Mouse (Mus musculus): ENCODE measurements around the gene Mreg.

Mreg gene

GRCm38 (mm10) chr1:72188142-72188738 is 23.9 kb downstream of the Mreg start:
- no peak for DNase-seq

- no peak for DNase-seq
These were observed 24.6 kb downstream of the Mreg start for GRCm38 (mm10) chr1:72187486-72187885.

- DNase-seq = no peak
These were observed 26.0 kb downstream of the Mreg start for GRCm38 (mm10) chr1:72186151-72186550.

GRCm38 (mm10) chr1:72183554-72183953 is 28.6 kb downstream of the Mreg start:
- no peak for DNase-seq

- no peak for DNase-seq
These were observed 29.1 kb downstream of the Mreg start for GRCm38 (mm10) chr1:72182930-72183499.

GRCm38 (mm10) chr1:72179947-72180346 is 32.2 kb downstream of the Mreg start:
- DNase-seq = no peak

- no peak for DNase-seq
These were observed 35.9 kb downstream of the Mreg start for GRCm38 (mm10) chr1:72176239-72176638.

- DNase-seq = no peak
These were observed 37.9 kb downstream of the Mreg start for GRCm38 (mm10) chr1:72174183-72174582.

- DNase-seq = no peak
These were observed 38.6 kb downstream of the Mreg start for GRCm38 (mm10) chr1:72173402-72174051.

GRCm38 (mm10) chr1:72172788-72173187 is 39.3 kb downstream of the Mreg start:
- DNase-seq = no peak

GRCm38 (mm10) chr1:72171001-72171860 is 40.9 kb downstream of the Mreg start:
- peak; percentile 36 for DNase-seq

- DNase-seq = no peak
These were observed 45.1 kb downstream of the Mreg start for GRCm38 (mm10) chr1:72167024-72167423.

- no peak for DNase-seq
These were observed 45.7 kb downstream of the Mreg start for GRCm38 (mm10) chr1:72166468-72166814.

GRCm38 (mm10) chr1:72165723-72166467 is 46.2 kb downstream of the Mreg start:
- DNase-seq = no peak

- no peak for DNase-seq
These were observed 51.8 kb downstream of the Mreg start for GRCm38 (mm10) chr1:72160321-72160720.

GRCm38 (mm10) chr1:72145041-72145440 is 67.1 kb downstream of the Mreg start:
- no peak for DNase-seq

GRCm38 (mm10) chr1:72144426-72144825 is 67.7 kb downstream of the Mreg start:
- DNase-seq = no peak

- peak; percentile 28 for DNase-seq
These were observed 70.1 kb downstream of the Mreg start for GRCm38 (mm10) chr1:72141893-72142480.

- no peak for DNase-seq
These were observed 76.0 kb downstream of the Mreg start for GRCm38 (mm10) chr1:72136101-72136500.

- DNase-seq = no peak
These were observed 77.6 kb downstream of the Mreg start for GRCm38 (mm10) chr1:72134534-72134933.

GRCm38 (mm10) chr1:72123434-72124297 is 88.4 kb downstream of the Mreg start:
- DNase-seq = peak; percentile 79

Data from cerebellum, adult 8-10 months (tissue).